Mouse (Mus musculus) left cerebral cortex, adult 2 months (tissue): ENCODE results near the gene Myh11. TPM values are rescaled to one million over a fixed set of nuclear protein-coding genes. Genes with fewer than 3 reads are reported as not detected.
A peak's percentile ranks its signal among the peaks of the same experiment; 100 is the strongest.
"Not testable (repeated sequence)": the region's sequence is repeated elsewhere in the genome, so short reads cannot be mapped to it uniquely, and the experiment has no call there.

ENCODE experiments used
- DNase-seq, 2 experiments: peaks; one replicate each; pipeline ENCODE4 v3.0.0; 2021 to 2022; ENCODE audit warnings: low spot score in 2 of 2, mixed read lengths in 1 of 2; ENCODE audit errors: extremely low spot score in 1 of 2
- H3K27ac ChIP-seq: fragments of 200-600 bp; 2 replicates; pipeline ENCODE4 v1.8.1; 2022
- H3K4me3 ChIP-seq: fragments of 200-600 bp; 2 replicates; pipeline ENCODE4 v1.8.1; 2022
- CTCF ChIP-seq: fragments of 200-600 bp; IDR thresholded peaks from 2 replicates; pipeline ENCODE4 v1.8.1; 2022; ENCODE audit warnings: antibody characterized with exemption, mild to moderate bottlenecking, moderate library complexity
- intact Hi-C: fragments of 180-260 bp; cut with DNase I; formaldehyde crosslinking; loops from one replicate; pipeline ENCODE4 v1.15.1; 2025
- microRNA-seq, 2 experiments: library from miRNA; unstranded; fragments of <30 nt; microRNA quantifications; one replicate each; pipeline ENCODE4 v1.2.0; 2021
- total RNA-seq, 2 experiments: library from RNA; stranded (reverse); gene quantifications; 2 replicates each; pipeline ENCODE4 v1.2.3; 2021

The Myh11 gene
- total RNA-seq, 2 experiments from 2014 or later: 4.7 to 5.0 TPM

- intact Hi-C loops: loop anchor here (1.0 kb wide), 1 partner anchor 256 kb away; the partner anchor contains the start of genes Mpv17l and Pdxdc1
- Histone ChIP-seq H3K27ac (peak overlapping the region; percentile 99), H3K4me3 (peak overlapping the region; percentile 92)
- peak; percentile 94 to 98 for DNase-seq
- TF ChIP-seq CTCF: no peak
Measured at GRCm38 (mm10) chr16:14158936-14159745, 132.0 kb downstream of the Myh11 start.

- no peak for DNase-seq
- peak overlapping the region; percentile 79 for H3K4me3 ChIP-seq
- intact Hi-C loops: no loop called here
- TF ChIP-seq CTCF: no peak; the same call in 1 of the 2 replicates
- H3K27ac ChIP-seq: peak overlapping the region; percentile 81
Measured at GRCm38 (mm10) chr16:14158536-14158935, 132.6 kb downstream of the Myh11 start.

- no peak overlapping the region for H3K4me3 ChIP-seq
- H3K27ac ChIP-seq: no peak overlapping the region
- TF ChIP-seq CTCF: no peak
- DNase-seq: no peak
- intact Hi-C loops: no loop called here
Measured at GRCm38 (mm10) chr16:14156312-14156711, 134.9 kb downstream of the Myh11 start.

- H3K27ac ChIP-seq, H3K4me3 ChIP-seq, intact Hi-C loops, DNase-seq: not testable (repeated sequence)
Measured at GRCm38 (mm10) chr16:14155638-14156037, 135.5 kb downstream of the Myh11 start.

- no peak for TF ChIP-seq CTCF
- DNase-seq: no peak
- intact Hi-C loops: no loop called here
Measured at GRCm38 (mm10) chr16:14151718-14152117, 139.5 kb downstream of the Myh11 start.

GRCm38 (mm10) chr16:14147712-14148111, 143.5 kb downstream of the Myh11 start:
- no peak overlapping the region for H3K27ac ChIP-seq
- no peak overlapping the region for H3K4me3 ChIP-seq
- TF ChIP-seq CTCF: peak; percentile 30
- intact Hi-C loops: no loop called here
- no peak for DNase-seq

More at GRCm38 (mm10) chr16:14151718-14152117, 139.5 kb downstream of the Myh11 start:
- Histone ChIP-seq H3K27ac (no peak overlapping the region), H3K4me3 (no peak overlapping the region)

Small RNA genes within 50 kb of the gene (microRNA-seq; reads per million reads assigned to microRNA genes)
- 1,318 to 1,753 reads per million in 2 experiments for gene Mir484

Other genes with a start within 250 kb of the Myh11 start
- gene Nde1, start 128.1 kb downstream of the Myh11 start, total RNA-seq: 10 to 100 TPM; 15.9 to 19.1 TPM
- gene Marf1, start 128.0 kb downstream of the Myh11 start, total RNA-seq: 100 to 1,000 TPM; 162 TPM
- gene Fopnl, start 26.0 kb upstream of the Myh11 start, total RNA-seq: 10 to 100 TPM; 48.6 to 50.0 TPM
- gene Abcc1, start 70.2 kb upstream of the Myh11 start, total RNA-seq: 10 to 100 TPM; 16.4 to 18.4 TPM